Comparison of ENCODE assay signal across 8 mouse cellular contexts in the genomic region with DNA sequence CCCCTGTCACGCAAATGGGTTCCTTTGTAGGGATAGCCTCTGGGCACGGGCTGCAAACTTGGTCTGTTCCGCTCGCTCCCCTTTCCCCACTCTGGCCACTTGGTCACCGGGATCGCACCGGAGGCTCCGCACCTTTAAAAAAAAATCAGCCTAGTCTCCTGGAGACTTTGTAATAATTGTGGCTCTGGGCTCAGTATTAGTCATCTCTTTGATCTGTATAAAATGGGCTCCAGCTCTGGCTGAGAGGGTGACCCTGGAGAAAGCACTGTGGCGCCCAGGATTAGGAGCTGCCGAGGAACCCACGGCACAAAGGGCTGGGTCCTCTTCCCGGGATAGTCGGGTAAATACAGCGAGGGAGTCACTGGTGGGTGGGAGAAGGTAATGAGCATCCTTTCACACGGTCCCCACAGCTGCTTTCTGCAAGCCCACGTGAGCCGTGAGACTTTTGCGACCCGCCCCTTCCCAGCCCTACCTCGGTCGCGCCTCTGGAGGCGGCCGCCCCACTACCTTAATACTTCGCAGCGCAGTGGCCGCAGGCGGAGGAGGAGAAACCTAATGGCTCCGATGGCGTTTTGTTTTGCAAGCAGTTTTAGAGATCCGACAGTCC. TPM values are rescaled to one million over a fixed set of nuclear protein-coding genes. Genes with fewer than 3 reads are reported as not detected.
A peak's percentile ranks its signal among the peaks of the same experiment; 100 is the strongest.
DNase-seq lines count a peak whose midpoint lies in the region; ATAC-seq and TF ChIP-seq lines count a peak whose summit lies in the region.

No protein-coding gene starts in this region.

- peaks cover 3% of the 10 kb centered on the region; the same call in 1 of the 2 replicates for H3K79me2 ChIP-seq in liver, adult 2 months (ENCODE audit: control insufficient read depth, insufficient read depth, low read length)

- TF ChIP-seq CTCF in liver, adult 2 months (IDR thresholded peaks at IDR 0.05; ENCODE audit: low read depth, low read length), result 0 out of 2 replicates have a peak, but pooled peaks have one; percentile 9

- peaks cover 19% of the 10 kb centered on the region for H3K4me1 ChIP-seq in embryonic facial prominence, embryonic 14.5 days (ENCODE audit: control insufficient read depth, insufficient read depth, low read length)
- peaks cover 21% of the 10 kb centered on the region for H3K4me1 ChIP-seq in hindbrain, embryonic 13.5 days (replicated peaks)
- H3K4me1 ChIP-seq in liver, adult 2 months (ENCODE audit: control insufficient read depth, insufficient read depth, low read length), result peaks cover 3% of the 10 kb centered on the region; the same call in 1 of the 2 replicates
- H3K4me1 ChIP-seq in midbrain, embryonic 15.5 days, result peaks cover 21% of the 10 kb centered on the region

- no peak for TF ChIP-seq POLR2A in liver, adult 2 months (IDR thresholded peaks at IDR 0.05; ENCODE audit: extremely low read depth, insufficient read depth, low read length)

- peak overlapping the region; percentile 67; the same call in 1 of the 2 replicates for H3K27ac ChIP-seq in embryonic facial prominence, embryonic 14.5 days (replicated peaks; ENCODE audit: low read depth, low read length)
- no peak overlapping the region for H3K27ac ChIP-seq in hindbrain, embryonic 13.5 days
- H3K27ac ChIP-seq in liver, adult 2 months (replicated peaks; ENCODE audit: insufficient read depth, low read depth, low read length), result peak overlapping the region; percentile 51; the same call in 1 of the 2 replicates
- no peak overlapping the region for H3K27ac ChIP-seq in midbrain, embryonic 15.5 days

- H3K4me2 ChIP-seq in embryonic facial prominence, embryonic 14.5 days (ENCODE audit: low read depth, low read length), result peak overlapping the region; percentile 88
- H3K4me2 ChIP-seq in hindbrain, embryonic 13.5 days, result peak overlapping the region; percentile 64
- peak overlapping the region; percentile 63 for H3K4me2 ChIP-seq in midbrain, embryonic 15.5 days

- peak; percentile 9 for DNase-seq in ovary, postnatal 14 days (ENCODE audit: low spot score)
- DNase-seq in ovary, adult 18-20 months (ENCODE audit: low spot score), result no peak
- peak; percentile 83 for DNase-seq in embryonic facial prominence, embryonic 14.5 days (ENCODE audit: low spot score)
- peak; percentile 38 for DNase-seq in liver, adult 2 months (ENCODE audit: extremely low read depth, low read depth, low spot score)
- DNase-seq in left cerebral cortex, postnatal 14 days (ENCODE audit: low spot score in 2 of 2), result no peak

- no peaks in the 10 kb centered on the region for H3K9me3 ChIP-seq in embryonic facial prominence, embryonic 14.5 days (ENCODE audit: control insufficient read depth, low read length)
- no peaks in the 10 kb centered on the region for H3K9me3 ChIP-seq in hindbrain, embryonic 13.5 days
- H3K9me3 ChIP-seq in midbrain, embryonic 15.5 days, result no peaks in the 10 kb centered on the region

- H3K27me3 ChIP-seq in embryonic facial prominence, embryonic 14.5 days (replicated peaks; ENCODE audit: control insufficient read depth, insufficient read depth, low read length), result peaks cover 46% of the 10 kb centered on the region
- peaks cover 96% of the 10 kb centered on the region for H3K27me3 ChIP-seq in hindbrain, embryonic 13.5 days
- no peaks in the 10 kb centered on the region for H3K27me3 ChIP-seq in liver, adult 2 months (ENCODE audit: control insufficient read depth, insufficient read depth, low read length)
- H3K27me3 ChIP-seq in midbrain, embryonic 15.5 days (replicated peaks), result peaks cover 66% of the 10 kb centered on the region

- peak overlapping the region; percentile 70 for H3K9ac ChIP-seq in embryonic facial prominence, embryonic 14.5 days (ENCODE audit: low read depth, low read length)
- H3K9ac ChIP-seq in hindbrain, embryonic 13.5 days, result no peak overlapping the region
- H3K9ac ChIP-seq in liver, adult 2 months (ENCODE audit: low read depth, low read length), result peak overlapping the region; percentile 70
- H3K9ac ChIP-seq in midbrain, embryonic 15.5 days, result no peak overlapping the region

- H3K36me3 ChIP-seq in embryonic facial prominence, embryonic 14.5 days (ENCODE audit: control insufficient read depth, insufficient read depth, low read length), result no peaks in the 10 kb centered on the region
- no peaks in the 10 kb centered on the region for H3K36me3 ChIP-seq in hindbrain, embryonic 13.5 days
- H3K36me3 ChIP-seq in liver, adult 2 months (ENCODE audit: control insufficient read depth, insufficient read depth, low read length), result no peaks in the 10 kb centered on the region
- H3K36me3 ChIP-seq in midbrain, embryonic 15.5 days (replicated peaks), result no peaks in the 10 kb centered on the region

- intact Hi-C loops in left cerebral cortex, postnatal 14 days (cut with DNase I), result no loop called here

- WGBS in embryonic facial prominence, embryonic 14.5 days, result under 1% methylated on average over 31 of the region's 31 CpGs
- 2% methylated on average over 31 of the region's 31 CpGs for WGBS in hindbrain, embryonic 13.5 days
- 3% methylated on average over 31 of the region's 31 CpGs for WGBS in liver, adult 2 months
- WGBS in midbrain, embryonic 15.5 days, result under 1% methylated on average over 31 of the region's 31 CpGs

- H3K4me3 ChIP-seq in embryonic facial prominence, embryonic 14.5 days (ENCODE audit: low read depth, low read length), result peak overlapping the region; percentile 52
- H3K4me3 ChIP-seq in hindbrain, embryonic 13.5 days, result peak overlapping the region; percentile 40
- H3K4me3 ChIP-seq in liver, adult 2 months (ENCODE audit: insufficient read depth, low read depth, low read length), result peak overlapping the region; percentile 67
- H3K4me3 ChIP-seq in midbrain, embryonic 15.5 days, result peak overlapping the region; percentile 38

- ATAC-seq in embryonic facial prominence, embryonic 14.5 days (ENCODE audit: low read depth), result peak; percentile 69
- ATAC-seq in hindbrain, embryonic 13.5 days (ENCODE audit: low FRiP score), result no peak; the same call in 1 of the 2 replicates
- peak; percentile 59 for ATAC-seq in midbrain, embryonic 15.5 days (replicated peaks)
- ATAC-seq in frontal cortex, adult (ENCODE audit: low TSS enrichment), result no peak

RNA-seq across cellular contexts. Expression of gene Dsp, which starts 1.4 kb away (rescaled TPM):
- 28.8 and 32.9 TPM in 2 replicates for polyA plus RNA-seq in embryonic facial prominence, embryonic 14.5 days (2014; fragmentation: Nextera tagmentation; extraction: Ambion mirVana)
- polyA plus RNA-seq in hindbrain, embryonic 13.5 days (2015; fragmentation: Nextera tagmentation; extraction: Ambion mirVana), result 0.30 and 0.31 TPM in 2 replicates
- 20.1 and 23.9 TPM in 2 replicates for total RNA-seq in liver, adult 2 months (2014; rRNA removed)
- polyA plus RNA-seq in liver, adult 2 months (2012; rRNA removed), result 5.8 and 7.0 TPM in 2 replicates
- 0.09 and 0.15 TPM in 2 replicates for polyA plus RNA-seq in midbrain, embryonic 15.5 days (2015; fragmentation: Nextera tagmentation; extraction: Ambion mirVana)
- under 1 TPM; 0.57 to 0.72 TPM for total RNA-seq in left cerebral cortex, postnatal 14 days (2021)

RNA-seq across cellular contexts. Expression of gene Snrnp48, which starts 52.2 kb away (rescaled TPM):
- polyA plus RNA-seq in embryonic facial prominence, embryonic 14.5 days (2014; fragmentation: Nextera tagmentation; extraction: Ambion mirVana), result 30.1 and 31.1 TPM in 2 replicates
- 29.1 and 32.4 TPM in 2 replicates for polyA plus RNA-seq in hindbrain, embryonic 13.5 days (2015; fragmentation: Nextera tagmentation; extraction: Ambion mirVana)
- total RNA-seq in liver, adult 2 months (2014; rRNA removed), result 17.7 TPM in 2 replicates
- polyA plus RNA-seq in liver, adult 2 months (2012; rRNA removed), result 12.8 and 15.8 TPM in 2 replicates
- polyA plus RNA-seq in midbrain, embryonic 15.5 days (2015; fragmentation: Nextera tagmentation; extraction: Ambion mirVana), result 27.6 and 29.4 TPM in 2 replicates
- total RNA-seq in left cerebral cortex, postnatal 14 days (2021), result 10 to 100 TPM; 16.0 to 22.0 TPM

Comparison
In these comparisons a context has a peak if more than half of its experiments do, and no peak if none do; other contexts are left out.
1. DNase-seq: peak in ovary, postnatal 14 days (single experiment), embryonic facial prominence, embryonic 14.5 days (single experiment) and liver, adult 2 months (single experiment); none in ovary, adult 18-20 months (single experiment) and left cerebral cortex, postnatal 14 days (0 of 2).
2. ATAC-seq: peak in embryonic facial prominence, embryonic 14.5 days (single experiment) and midbrain, embryonic 15.5 days (single experiment); none in hindbrain, embryonic 13.5 days (single experiment) and frontal cortex, adult (single experiment).
3. H3K27ac ChIP-seq: peak in embryonic facial prominence, embryonic 14.5 days (single experiment) and liver, adult 2 months (single experiment); none in hindbrain, embryonic 13.5 days (single experiment) and midbrain, embryonic 15.5 days (single experiment).
4. H3K9ac ChIP-seq: peak in embryonic facial prominence, embryonic 14.5 days (single experiment) and liver, adult 2 months (single experiment); none in hindbrain, embryonic 13.5 days (single experiment) and midbrain, embryonic 15.5 days (single experiment).
5. Peak in every context shown above with its lines, with median percentiles within 50 percentile points of each other: H3K4me2 ChIP-seq and H3K4me3 ChIP-seq.